In the genomic region with DNA sequence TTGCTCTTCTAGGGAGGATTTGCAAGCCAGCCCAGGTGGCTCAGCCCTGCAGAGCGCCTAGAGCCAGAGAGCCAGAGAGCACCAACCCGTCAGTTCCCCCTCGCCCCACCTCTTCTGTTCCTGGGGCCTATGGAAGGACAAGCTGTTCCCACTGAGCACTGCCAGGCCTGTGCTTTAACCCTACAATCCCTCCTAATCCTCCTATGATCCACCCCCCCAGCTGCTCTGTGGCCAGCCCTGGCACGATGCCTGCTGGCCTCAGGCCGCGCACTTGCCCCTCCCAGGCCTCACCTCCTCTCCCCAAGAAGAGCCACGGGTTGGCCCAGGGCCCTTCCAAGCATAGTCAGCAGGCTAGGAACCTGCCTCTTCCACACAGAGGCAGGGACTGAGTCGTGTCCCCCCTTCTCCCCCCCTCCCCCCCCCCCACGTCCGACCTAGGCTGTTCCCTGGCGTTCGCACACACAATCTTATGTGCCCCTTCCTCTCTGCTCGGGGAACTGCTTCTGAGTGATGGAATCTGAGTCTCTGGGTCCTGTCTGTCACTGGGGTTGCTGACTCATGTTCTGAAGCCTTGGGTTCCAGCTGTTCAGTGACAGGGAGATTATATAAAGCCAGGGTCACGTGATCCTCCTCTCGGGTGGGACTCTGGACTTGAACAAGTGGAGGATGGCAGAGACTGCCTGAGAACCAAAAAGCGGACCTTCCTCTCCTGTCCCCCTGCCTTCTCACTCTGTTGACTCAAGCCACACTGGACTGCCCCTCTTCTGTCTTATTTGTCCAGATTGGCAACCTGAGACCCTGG, we compare ENCODE assay signal across 8 mouse cellular contexts. TPM values are rescaled to one million over a fixed set of nuclear protein-coding genes. Genes with fewer than 3 reads are reported as not detected.
DNase-seq lines count a peak whose midpoint lies in the region; ATAC-seq and TF ChIP-seq lines count a peak whose summit lies in the region.

No protein-coding gene starts in this region.

- TF ChIP-seq EP300 in lung, postnatal 0 days (IDR thresholded peaks at IDR 0.05), result peak; percentile 86

- no peaks in the 10 kb centered on the region for H3K9me3 ChIP-seq in heart, embryonic 11.5 days (replicated peaks; ENCODE audit: control insufficient read depth, low read length)
- H3K9me3 ChIP-seq in kidney, embryonic 15.5 days (replicated peaks), result no peaks in the 10 kb centered on the region
- H3K9me3 ChIP-seq in lung, postnatal 0 days (ENCODE audit: low read length), result no peaks in the 10 kb centered on the region

- no peak for TF ChIP-seq CTCF in lung, postnatal 0 days (IDR thresholded peaks at IDR 0.05)

- H3K27ac ChIP-seq in heart, embryonic 11.5 days (ENCODE audit: low read depth, low read length), result peak overlapping the region; percentile 4
- H3K27ac ChIP-seq in kidney, embryonic 15.5 days, result peak overlapping the region; percentile 87
- peak overlapping the region; percentile 48 for H3K27ac ChIP-seq in lung, postnatal 0 days (ENCODE audit: low read length)

- intact Hi-C loops in left cerebral cortex, postnatal 10 days (cut with DNase I), result no loop called here

- peak overlapping the region; percentile 31 for H3K4me2 ChIP-seq in heart, embryonic 11.5 days
- peak overlapping the region; percentile 9; the same call in 1 of the 2 replicates for H3K4me2 ChIP-seq in kidney, embryonic 15.5 days
- no peak overlapping the region; the same call in 1 of the 2 replicates for H3K4me2 ChIP-seq in lung, postnatal 0 days (replicated peaks; ENCODE audit: low read depth, low read length)

- H3K9ac ChIP-seq in heart, embryonic 11.5 days (ENCODE audit: low read depth, low read length), result 0 out of 2 replicates have a peak overlapping the region, but pooled peaks have one; percentile 7
- H3K9ac ChIP-seq in kidney, embryonic 15.5 days, result no peak overlapping the region
- no peak overlapping the region for H3K9ac ChIP-seq in lung, postnatal 0 days (replicated peaks; ENCODE audit: low read depth)

- WGBS in heart, embryonic 11.5 days (ENCODE audit: insufficient replicate concordance), result 24% methylated on average over 14 of the region's 16 CpGs
- WGBS in kidney, embryonic 15.5 days, result 28% methylated on average over 15 of the region's 16 CpGs
- 14% methylated on average over 16 of the region's 16 CpGs for WGBS in lung, postnatal 0 days

- peak; percentile 36 to 84 for DNase-seq in left cerebral cortex, postnatal 10 days (ENCODE audit: extremely low spot score in 1 of 2, low spot score in 2 of 2)
- no peak for DNase-seq in left cerebral cortex, adult 8-10 months (ENCODE audit: low spot score in 2 of 2)
- DNase-seq in cerebellum, postnatal 14 days, result peak; percentile 92 to 93
- DNase-seq in lung, postnatal 0 days (ENCODE audit: low spot score), result peak; percentile 96
- DNase-seq in right cerebral cortex, postnatal 4 days, result peak; percentile 58
- no peak for DNase-seq in spleen, postnatal 4 days (ENCODE audit: low spot score in 2 of 2)

- peak; percentile 50 for ATAC-seq in heart, embryonic 11.5 days (replicated peaks; ENCODE audit: insufficient number of reproducible peaks, low FRiP score, low TSS enrichment)
- peak; percentile 59 for ATAC-seq in kidney, embryonic 15.5 days (replicated peaks; ENCODE audit: low FRiP score)
- ATAC-seq in lung, postnatal 0 days, result peak; percentile 92

- no peaks in the 10 kb centered on the region for H3K36me3 ChIP-seq in heart, embryonic 11.5 days (ENCODE audit: control insufficient read depth, insufficient read depth, low read length)
- no peaks in the 10 kb centered on the region for H3K36me3 ChIP-seq in kidney, embryonic 15.5 days
- no peaks in the 10 kb centered on the region for H3K36me3 ChIP-seq in lung, postnatal 0 days (ENCODE audit: insufficient read depth, low read length)

- H3K4me1 ChIP-seq in heart, embryonic 11.5 days (ENCODE audit: control insufficient read depth, insufficient read depth, low read length), result peaks cover 43% of the 10 kb centered on the region
- peaks cover 81% of the 10 kb centered on the region for H3K4me1 ChIP-seq in kidney, embryonic 15.5 days
- H3K4me1 ChIP-seq in lung, postnatal 0 days (ENCODE audit: insufficient read depth, low read depth, low read length), result peaks cover 17% of the 10 kb centered on the region; the same call in 1 of the 2 replicates

- H3K4me3 ChIP-seq in heart, embryonic 11.5 days (ENCODE audit: low read depth, low read length), result no peak overlapping the region
- H3K4me3 ChIP-seq in kidney, embryonic 15.5 days (replicated peaks), result no peak overlapping the region
- no peak overlapping the region for H3K4me3 ChIP-seq in lung, postnatal 0 days (ENCODE audit: low read depth, low read length)

- no peaks in the 10 kb centered on the region for H3K27me3 ChIP-seq in heart, embryonic 11.5 days (ENCODE audit: control insufficient read depth, insufficient read depth, low read length)
- H3K27me3 ChIP-seq in kidney, embryonic 15.5 days, result peaks cover 11% of the 10 kb centered on the region; the same call in 1 of the 2 replicates
- H3K27me3 ChIP-seq in lung, postnatal 0 days (replicated peaks; ENCODE audit: insufficient read depth, low read length), result 0 out of 2 replicates have a peak, but pooled peaks cover 4% of the 10 kb centered on the region

RNA-seq across cellular contexts. Expression of a gene that starts 12.3 kb away (rescaled TPM):
- 10 to 100 TPM; 58.2 to 64.0 TPM for total RNA-seq in left cerebral cortex, postnatal 10 days (2021)
- total RNA-seq in left cerebral cortex, adult 8-10 months (2022), result 100 to 1,000 TPM; 118 to 172 (median 123) TPM
- 51.3 and 53.8 TPM in 2 replicates for polyA plus RNA-seq in heart, embryonic 11.5 days (2014; fragmentation: Nextera tagmentation; extraction: Ambion mirVana)
- polyA plus RNA-seq in kidney, embryonic 15.5 days (2015; fragmentation: Nextera tagmentation; extraction: Ambion mirVana), result 31.9 and 36.8 TPM in 2 replicates
- polyA plus RNA-seq in lung, postnatal 0 days (2015; fragmentation: Nextera tagmentation; extraction: Ambion mirVana), result 11.0 TPM in 2 replicates

RNA-seq across cellular contexts. Expression of a gene that starts 22.4 kb away (rescaled TPM):
- total RNA-seq in left cerebral cortex, postnatal 10 days (2021), result under 1 TPM in 1 of 2 experiments, not detected in 1; 0.17 TPM
- 1 to 10 TPM in 2 of 4 experiments, under 1 TPM in 2; 0.30 to 3.6 (median 0.95) TPM for total RNA-seq in left cerebral cortex, adult 8-10 months (2022)
- 0.16 TPM in 1 of 2 replicates, not detected in the other for polyA plus RNA-seq in heart, embryonic 11.5 days (2014; fragmentation: Nextera tagmentation; extraction: Ambion mirVana)
- 0.13 TPM in 1 of 2 replicates, not detected in the other for polyA plus RNA-seq in kidney, embryonic 15.5 days (2015; fragmentation: Nextera tagmentation; extraction: Ambion mirVana)
- 0.08 TPM in 1 of 2 replicates, not detected in the other for polyA plus RNA-seq in lung, postnatal 0 days (2015; fragmentation: Nextera tagmentation; extraction: Ambion mirVana)

RNA-seq across cellular contexts. Expression of a gene that starts 27.9 kb away (rescaled TPM):
- 10 to 100 TPM; 11.2 to 12.1 TPM for total RNA-seq in left cerebral cortex, postnatal 10 days (2021)
- total RNA-seq in left cerebral cortex, adult 8-10 months (2022), result 10 to 100 TPM; 24.1 to 32.7 (median 26.3) TPM
- 0.43 and 1.2 TPM in 2 replicates for polyA plus RNA-seq in heart, embryonic 11.5 days (2014; fragmentation: Nextera tagmentation; extraction: Ambion mirVana)
- 4.5 and 5.2 TPM in 2 replicates for polyA plus RNA-seq in kidney, embryonic 15.5 days (2015; fragmentation: Nextera tagmentation; extraction: Ambion mirVana)
- 9.8 and 10.3 TPM in 2 replicates for polyA plus RNA-seq in lung, postnatal 0 days (2015; fragmentation: Nextera tagmentation; extraction: Ambion mirVana)

RNA-seq across cellular contexts. Expression of a gene that starts 34.1 kb away (rescaled TPM):
- total RNA-seq in left cerebral cortex, postnatal 10 days (2021), result not detected
- under 1 TPM in 2 of 4 experiments, not detected in 2; 0.67 to 0.78 TPM for total RNA-seq in left cerebral cortex, adult 8-10 months (2022)
- 0.28 TPM in 1 of 2 replicates, not detected in the other for polyA plus RNA-seq in heart, embryonic 11.5 days (2014; fragmentation: Nextera tagmentation; extraction: Ambion mirVana)
- polyA plus RNA-seq in kidney, embryonic 15.5 days (2015; fragmentation: Nextera tagmentation; extraction: Ambion mirVana), result 0.17 and 0.21 TPM in 2 replicates
- 0.29 and 0.30 TPM in 2 replicates for polyA plus RNA-seq in lung, postnatal 0 days (2015; fragmentation: Nextera tagmentation; extraction: Ambion mirVana)

RNA-seq across cellular contexts. Expression of a gene that starts 34.2 kb away (rescaled TPM):
- total RNA-seq in left cerebral cortex, postnatal 10 days (2021), result 10 to 100 TPM; 30.1 to 33.4 TPM
- total RNA-seq in left cerebral cortex, adult 8-10 months (2022), result 10 to 100 TPM; 26.9 to 33.4 (median 30.6) TPM
- polyA plus RNA-seq in heart, embryonic 11.5 days (2014; fragmentation: Nextera tagmentation; extraction: Ambion mirVana), result 35.2 and 38.2 TPM in 2 replicates
- 70.9 and 78.3 TPM in 2 replicates for polyA plus RNA-seq in kidney, embryonic 15.5 days (2015; fragmentation: Nextera tagmentation; extraction: Ambion mirVana)
- 18.8 and 19.0 TPM in 2 replicates for polyA plus RNA-seq in lung, postnatal 0 days (2015; fragmentation: Nextera tagmentation; extraction: Ambion mirVana)

Comparison
In these comparisons a context has a peak if more than half of its experiments do, and no peak if none do; other contexts are left out.
1. DNase-seq: peak in left cerebral cortex, postnatal 10 days (2 of 2), cerebellum, postnatal 14 days (2 of 2), lung, postnatal 0 days (single experiment) and right cerebral cortex, postnatal 4 days (single experiment); none in left cerebral cortex, adult 8-10 months (0 of 2) and spleen, postnatal 4 days (0 of 2).
2. H3K27ac ChIP-seq: peak in every context shown above with its lines; median percentile 87 in kidney, embryonic 15.5 days; 48 in lung, postnatal 0 days; 4 in heart, embryonic 11.5 days.
3. Peak in every context shown above with its lines, with median percentiles within 50 percentile points of each other: ATAC-seq.